Mouse (Mus musculus) neural tube, embryonic 14.5 days (tissue): Measurements from ENCODE around the gene Paqr8. TPM values are rescaled to one million over a fixed set of nuclear protein-coding genes. Genes with fewer than 3 reads are reported as not detected.
A peak's percentile ranks its signal among the peaks of the same experiment; 100 is the strongest.

Source experiments
- ATAC-seq: fragments of 200-750 bp; cut with Nextera tagmentation; 2 replicates; pipeline ENCODE4 v1.8.0; 2017; ENCODE audit warnings: low read depth, mild to moderate bottlenecking, moderate TSS enrichment, moderate library complexity
- H3K27ac ChIP-seq: fragments of 300-500 bp; sonication (generic); 2 replicates; pipeline ENCODE4 v1.5.1; 2014; ENCODE audit warnings: low read depth, mild to moderate bottlenecking, control low read depth, low read length, moderate library complexity, mixed read lengths
- H3K27me3 ChIP-seq: fragments of 300-500 bp; sonication (generic); 2 replicates; pipeline ENCODE4 v1.6.1; 2014; ENCODE audit warnings: low read length; ENCODE audit not compliant: control insufficient read depth, insufficient read depth
- H3K36me3 ChIP-seq: fragments of 300-500 bp; sonication (generic); 2 replicates; pipeline ENCODE4 v1.6.1; 2014; ENCODE audit warnings: low read length, mixed read lengths; ENCODE audit not compliant: control insufficient read depth, insufficient read depth
- H3K4me1 ChIP-seq: fragments of 300-500 bp; sonication (generic); 2 replicates; pipeline ENCODE4 v1.6.1; 2014; ENCODE audit warnings: low read length; ENCODE audit not compliant: control insufficient read depth, insufficient read depth
- H3K4me2 ChIP-seq: fragments of 300-500 bp; sonication (generic); 2 replicates; pipeline ENCODE4 v1.6.1; 2014; ENCODE audit warnings: mild to moderate bottlenecking, low read depth, low read length, control low read depth
- H3K4me3 ChIP-seq: fragments of 300-500 bp; sonication (generic); 2 replicates; pipeline ENCODE4 v1.5.1; 2014; ENCODE audit warnings: low read depth, low read length, control low read depth, mixed read lengths
- H3K9ac ChIP-seq: fragments of 300-500 bp; sonication (generic); replicated peaks from 2 replicates; pipeline ENCODE4 v1.6.1; 2014; ENCODE audit warnings: low read depth, mild to moderate bottlenecking, control low read depth, low read length, mixed read lengths
- H3K9me3 ChIP-seq: fragments of 300-500 bp; sonication (generic); 2 replicates; pipeline ENCODE4 v1.6.1; 2016; ENCODE audit warnings: low read length; ENCODE audit not compliant: control insufficient read depth
- WGBS: fragments of 180-500 bp; shearing (Covaris S2); extraction: QIAGEN DNeasy Blood & Tissue Kit; methylation state at CpG from one replicate; pipeline ENCODE4 v1.1.7; 2014; 5-methylcytosine and 5-hydroxymethylcytosine counted together
- polyA plus RNA-seq: library from polyadenylated mRNA; unstranded; fragments of >200 nt; fragmentation: Nextera tagmentation; extraction: Ambion mirVana; gene quantifications from 2 replicates; pipeline ENCODE4 v1.2.1, GENCODE M21; 2014

Gene Paqr8
- polyA plus RNA-seq, 1 experiment from 2014 or later: 33.2 TPM

DNA sequence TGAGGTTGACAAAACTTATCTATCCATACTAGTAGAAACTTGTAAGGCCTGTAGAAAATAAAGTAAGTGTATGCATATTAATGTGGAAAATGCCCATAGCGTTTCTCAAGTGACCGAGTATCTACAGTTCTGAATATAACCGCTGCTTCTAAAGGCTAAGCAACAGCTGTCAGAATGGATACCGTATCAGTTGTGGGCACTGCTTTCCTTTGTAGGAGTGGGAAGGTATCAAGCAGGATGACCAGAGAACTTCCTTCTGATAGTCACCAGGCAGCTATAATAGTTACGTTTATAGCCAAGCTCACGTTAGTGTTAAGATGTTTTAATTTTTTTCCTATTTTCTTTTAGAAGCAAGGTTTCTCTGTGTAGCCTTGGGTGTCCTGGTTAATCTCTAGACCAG lies 83.0 kb downstream of the Paqr8 start:
- 95% methylated on average over 6 of the region's 6 CpGs for WGBS
- ATAC-seq: no peak
- H3K9ac ChIP-seq: no peak overlapping the region
- H3K27ac ChIP-seq: no peak overlapping the region
- H3K4me3 ChIP-seq: no peak overlapping the region
- no peaks in the 10 kb centered on the region for H3K36me3 ChIP-seq
- no peaks in the 10 kb centered on the region for H3K9me3 ChIP-seq
- no peak overlapping the region for H3K4me2 ChIP-seq
- no peaks in the 10 kb centered on the region for H3K27me3 ChIP-seq
- no peaks in the 10 kb centered on the region for H3K4me1 ChIP-seq

DNA sequence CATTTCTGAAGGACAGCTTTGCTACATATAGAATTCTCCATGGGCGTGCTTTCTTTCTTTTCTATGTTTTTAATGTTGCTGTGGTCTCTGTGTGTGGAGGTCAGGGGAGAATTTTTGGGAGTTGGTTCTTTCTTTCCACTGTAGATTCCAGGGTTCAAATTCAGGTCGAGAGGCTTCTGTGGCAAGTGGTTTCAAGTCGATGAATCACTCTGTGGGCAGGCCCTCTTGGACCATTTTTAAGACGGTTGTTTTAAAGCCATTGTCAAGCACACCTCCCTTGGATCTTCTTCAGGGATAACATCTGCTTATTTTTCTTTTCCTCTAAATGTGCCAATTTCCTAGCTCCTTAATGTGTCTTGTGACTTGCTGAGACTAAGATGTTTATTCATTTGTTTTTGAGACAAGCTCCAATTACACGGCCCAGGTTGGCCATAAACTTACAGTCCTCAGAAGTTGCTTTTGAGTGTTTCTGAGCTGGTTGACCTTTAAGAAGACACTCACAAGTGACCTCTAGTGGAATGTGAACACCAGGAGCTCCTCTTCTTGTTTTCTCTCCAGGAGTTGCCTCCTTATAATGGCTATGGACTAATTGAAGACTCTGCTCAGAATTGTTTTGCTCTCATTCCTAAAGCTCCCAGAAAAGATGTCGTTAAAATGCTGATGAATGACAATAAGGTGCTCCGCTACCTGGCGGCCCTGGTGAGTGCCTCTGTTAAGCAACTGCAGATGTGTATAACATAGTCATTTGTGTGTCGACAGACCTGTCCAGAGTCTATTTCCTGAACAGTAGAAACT lies 84.1 kb downstream of the Paqr8 start:
- H3K4me2 ChIP-seq: no peak overlapping the region
- ATAC-seq: no peak
- H3K27ac ChIP-seq: no peak overlapping the region
- no peak overlapping the region for H3K4me3 ChIP-seq
- H3K9ac ChIP-seq: no peak overlapping the region
- no peaks in the 10 kb centered on the region for H3K36me3 ChIP-seq
- H3K27me3 ChIP-seq: no peaks in the 10 kb centered on the region
- 73% methylated on average over 9 of the region's 9 CpGs for WGBS
- H3K9me3 ChIP-seq: no peaks in the 10 kb centered on the region
- no peaks in the 10 kb centered on the region for H3K4me1 ChIP-seq

DNA sequence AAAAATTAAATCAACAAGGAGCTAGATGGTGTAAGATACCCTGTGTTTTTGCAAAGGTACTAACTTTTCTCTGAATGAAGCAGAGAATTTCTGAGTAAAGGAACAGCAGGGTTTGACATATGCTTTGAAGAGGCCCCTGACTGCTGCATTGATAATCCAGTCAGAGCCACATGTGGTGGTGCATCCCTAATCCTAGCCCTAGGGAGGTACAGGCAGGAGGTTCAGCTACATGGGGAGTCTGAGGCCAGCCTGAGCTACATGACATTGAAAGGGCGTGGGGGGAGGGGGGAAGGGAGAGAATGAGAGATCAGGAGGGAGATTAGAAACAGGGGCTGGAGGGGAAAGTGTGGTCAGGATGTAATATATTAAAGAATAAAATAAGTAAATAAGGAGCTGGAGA lies 90.1 kb downstream of the Paqr8 start:
- 58% methylated on average over 1 of the region's 1 CpGs for WGBS
- no peak for ATAC-seq
- H3K9me3 ChIP-seq: no peaks in the 10 kb centered on the region

DNA sequence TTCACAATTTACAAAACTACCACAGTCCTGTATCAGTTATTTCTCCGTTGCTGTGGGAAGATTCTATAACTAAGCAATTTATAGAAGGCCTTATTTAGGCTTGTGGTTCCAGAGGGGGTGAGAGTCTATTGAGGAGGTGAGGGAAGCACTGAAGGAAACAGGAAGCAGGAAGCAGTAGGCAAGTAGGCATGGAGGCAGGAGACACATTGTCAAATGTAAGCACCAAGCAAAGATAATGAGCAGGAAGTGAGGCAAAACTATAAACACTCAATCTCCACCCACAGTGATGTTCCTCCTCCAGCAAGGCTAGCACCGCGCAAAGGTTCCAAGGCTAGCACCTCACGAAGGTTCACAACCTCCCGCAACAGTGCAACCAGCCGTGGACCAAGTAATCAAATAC lies 91.4 kb downstream of the Paqr8 start:
- ATAC-seq: no peak
- no peaks in the 10 kb centered on the region for H3K9me3 ChIP-seq
- no peak overlapping the region for H3K4me3 ChIP-seq
- no peak overlapping the region for H3K4me2 ChIP-seq
- no peaks in the 10 kb centered on the region for H3K4me1 ChIP-seq
- H3K36me3 ChIP-seq: no peaks in the 10 kb centered on the region
- no peak overlapping the region for H3K27ac ChIP-seq
- H3K27me3 ChIP-seq: no peaks in the 10 kb centered on the region
- 91% methylated on average over 6 of the region's 6 CpGs for WGBS
- H3K9ac ChIP-seq: no peak overlapping the region

More for the DNA sequence above, 90.1 kb downstream of the Paqr8 start:
- Histone ChIP-seq H3K4me1 (no peaks in the 10 kb centered on the region), H3K9ac (no peak overlapping the region), H3K27ac (no peak overlapping the region), H3K27me3 (no peaks in the 10 kb centered on the region), H3K36me3 (no peaks in the 10 kb centered on the region), H3K4me3 (no peak overlapping the region), H3K4me2 (no peak overlapping the region)

DNA sequence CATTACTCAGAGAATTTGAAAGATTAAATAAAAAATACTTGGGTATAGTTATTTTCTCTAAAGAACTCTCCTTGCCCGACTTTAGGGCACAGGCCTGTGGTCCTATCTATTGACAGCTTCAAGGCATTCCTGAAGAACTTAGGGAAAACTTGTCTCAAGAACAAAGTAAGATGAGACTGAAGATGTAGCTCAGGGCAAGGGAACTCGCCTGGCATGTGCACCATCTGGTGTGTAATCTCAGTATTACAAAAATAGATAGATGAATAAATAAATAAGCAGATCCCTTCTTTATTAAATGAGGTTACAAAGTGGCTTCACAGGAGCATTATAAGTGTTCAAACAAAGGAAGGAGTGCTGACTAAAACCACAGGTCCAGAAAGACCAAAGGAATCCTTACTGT lies 93.7 kb downstream of the Paqr8 start:
- Histone ChIP-seq H3K4me2 (no peak overlapping the region), H3K4me1 (no peaks in the 10 kb centered on the region), H3K9me3 (no peaks in the 10 kb centered on the region), H3K36me3 (no peaks in the 10 kb centered on the region), H3K9ac (no peak overlapping the region), H3K27me3 (no peaks in the 10 kb centered on the region), H3K27ac (no peak overlapping the region), H3K4me3 (no peak overlapping the region)
- 76% methylated on average over 2 of the region's 2 CpGs for WGBS
- no peak for ATAC-seq

DNA sequence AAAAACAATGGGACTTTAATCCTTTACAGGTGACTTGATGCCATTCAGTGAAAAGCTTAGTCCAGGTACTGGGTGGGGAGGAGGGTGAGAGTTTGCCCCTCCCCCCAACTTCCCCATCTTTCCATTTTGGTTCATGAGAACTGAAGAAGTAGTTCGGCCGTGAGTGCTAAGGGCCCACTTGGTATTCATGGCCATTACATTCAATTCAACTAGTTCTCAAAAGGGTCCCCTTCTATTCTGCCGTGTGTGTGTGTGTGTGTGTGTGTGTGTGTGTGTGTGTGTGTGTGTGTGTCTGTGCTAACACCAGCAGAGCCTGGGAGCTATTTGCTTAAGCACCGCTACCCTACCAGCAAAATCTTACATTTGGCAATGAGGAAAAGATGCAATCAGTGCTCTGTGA lies 94.2 kb downstream of the Paqr8 start:
- ATAC-seq: peak; percentile 62; the same call in 1 of the 2 replicates

DNA sequence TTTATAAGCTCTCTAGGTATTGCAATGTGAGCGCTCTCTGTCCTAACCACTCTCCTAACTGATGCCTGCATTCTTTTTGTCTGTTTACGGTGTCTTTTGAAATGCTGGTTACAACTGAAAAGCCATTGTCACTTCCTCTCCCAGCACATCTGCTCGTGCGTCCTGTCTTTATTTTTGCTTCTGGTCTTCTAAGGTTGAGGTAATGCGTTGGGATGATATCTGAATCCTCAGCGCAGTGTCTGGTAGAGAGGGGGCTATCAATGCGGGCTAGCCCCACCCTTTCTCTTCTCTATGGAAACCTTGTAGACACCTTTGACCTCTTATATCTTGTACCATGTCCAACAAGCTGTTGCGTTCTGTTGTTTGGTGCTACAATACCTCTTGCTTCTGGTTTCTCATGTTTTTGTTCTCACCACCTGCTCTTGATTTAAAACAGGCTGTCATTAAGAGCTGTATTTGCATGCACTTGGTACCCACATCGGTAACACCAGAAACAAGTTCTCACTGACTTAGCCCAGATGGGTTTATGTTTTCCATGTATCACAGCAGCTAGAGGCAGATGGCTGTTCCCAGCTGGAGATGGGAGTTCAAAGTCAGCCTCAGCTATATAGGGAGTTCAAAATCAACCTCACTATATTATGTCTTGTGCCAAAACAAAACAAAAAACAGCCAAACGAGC lies 96.1 kb downstream of the Paqr8 start:
- Histone ChIP-seq H3K9ac (no peak overlapping the region), H3K4me2 (no peak overlapping the region), H3K27me3 (no peaks in the 10 kb centered on the region), H3K4me1 (no peaks in the 10 kb centered on the region), H3K9me3 (no peaks in the 10 kb centered on the region), H3K36me3 (no peaks in the 10 kb centered on the region), H3K27ac (no peak overlapping the region), H3K4me3 (no peak overlapping the region)
- no peak for ATAC-seq
- 52% methylated on average over 10 of the region's 10 CpGs for WGBS

More for the DNA sequence above, 94.2 kb downstream of the Paqr8 start:
- Histone ChIP-seq H3K4me3 (no peak overlapping the region), H3K27ac (no peak overlapping the region), H3K9ac (no peak overlapping the region), H3K36me3 (no peaks in the 10 kb centered on the region), H3K27me3 (no peaks in the 10 kb centered on the region), H3K9me3 (no peaks in the 10 kb centered on the region), H3K4me1 (no peaks in the 10 kb centered on the region), H3K4me2 (no peak overlapping the region)
- WGBS: 30% methylated on average over 4 of the region's 4 CpGs

Other genes with a start within 250 kb of the Paqr8 start
- gene Il17a, start 159.7 kb upstream of the Paqr8 start, polyA plus RNA-seq: not detected in 2 replicates
- gene Il17f, start 100.0 kb upstream of the Paqr8 start, polyA plus RNA-seq: not detected in 2 replicates
- 10.4 and 16.7 TPM in 2 replicates for gene Mcm3, start 70.3 kb upstream of the Paqr8 start, polyA plus RNA-seq
- 0.95 and 1.9 TPM in 2 replicates for gene Efhc1, start 61.0 kb downstream of the Paqr8 start, polyA plus RNA-seq
- gene Tram2, start 188.6 kb downstream of the Paqr8 start, polyA plus RNA-seq: 2.0 and 2.6 TPM in 2 replicates